Mouse (Mus musculus): ENCODE results near the gene Mup3. TPM values are rescaled to one million over a fixed set of nuclear protein-coding genes. Genes with fewer than 3 reads are reported as not detected.
"Not testable (repeated sequence)": the region's sequence is repeated elsewhere in the genome, so short reads cannot be mapped to it uniquely, and the experiment has no call there.

Gene Mup3
- 0.41 and 0.52 TPM in 2 replicates for polyA plus RNA-seq (2012; rRNA removed)

GRCm38 (mm10) chr4:62087241-62087640 lies at the start of gene Mup3:
Mup3 (minus strand) TSS chr4:62087342.
- no peak for DNase-seq (ENCODE audit: low spot score)

- DNase-seq (ENCODE audit: low spot score): no peak
Observed at GRCm38 (mm10) chr4:62133706-62134105, 46.6 kb upstream of the Mup3 start.

GRCm38 (mm10) chr4:62103366-62103765 lies 16.2 kb upstream of the Mup3 start:
- not testable (repeated sequence) for DNase-seq (ENCODE audit: low spot score)

GRCm38 (mm10) chr4:62087953-62088352 lies 811 bp upstream of the Mup3 start:
- no peak for DNase-seq (ENCODE audit: low spot score)

GRCm38 (mm10) chr4:62082755-62083154 lies 4.4 kb downstream of the Mup3 start:
- DNase-seq (ENCODE audit: low spot score): no peak

GRCm38 (mm10) chr4:62075126-62075525 lies 12.0 kb downstream of the Mup3 start:
- no peak for DNase-seq (ENCODE audit: low spot score)

- not testable (repeated sequence) for DNase-seq (ENCODE audit: low spot score)
Observed at GRCm38 (mm10) chr4:62054780-62055179, 32.4 kb downstream of the Mup3 start.

GRCm38 (mm10) chr4:62054058-62054457 lies 33.1 kb downstream of the Mup3 start, which contains the start of gene Mup20:
Mup20 (minus strand) TSS chr4:62054158.
- not testable (repeated sequence) for DNase-seq (ENCODE audit: low spot score)

Other genes with a start within 250 kb of the Mup3 start
- not detected in 2 replicates for gene Mup20, start 33.2 kb downstream of the Mup3 start, polyA plus RNA-seq (2012; rRNA removed)
- gene Mup21, start 63.5 kb upstream of the Mup3 start, polyA plus RNA-seq (2012; rRNA removed): not detected in 2 replicates
- gene Zfp37, start 143.7 kb upstream of the Mup3 start, polyA plus RNA-seq (2012; rRNA removed): 5.8 and 6.1 TPM in 2 replicates
- gene Slc31a2, start 175.2 kb upstream of the Mup3 start, polyA plus RNA-seq (2012; rRNA removed): 26.4 and 27.9 TPM in 2 replicates